Comparison of ENCODE assay signal across 31 mouse cellular contexts in the genomic region with DNA sequence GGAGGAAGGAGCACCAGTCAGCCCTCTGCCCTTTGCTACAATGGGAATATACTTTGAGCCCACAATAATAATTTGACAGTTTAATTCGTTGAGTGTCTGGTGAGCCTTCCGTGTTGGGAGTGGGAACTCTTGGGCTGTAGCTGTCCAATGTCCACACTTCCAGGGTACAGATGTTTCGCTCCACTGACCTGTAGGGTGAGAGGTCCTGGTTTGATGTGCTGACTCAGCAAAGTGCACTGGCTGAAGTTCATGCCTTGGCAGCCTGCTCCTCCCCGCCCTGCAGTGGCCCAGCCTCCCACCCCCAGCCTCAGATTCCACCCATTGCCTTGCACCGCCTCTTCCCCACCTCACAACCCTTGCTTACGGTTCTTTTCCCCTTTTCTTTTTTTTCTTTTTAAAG. TPM values are rescaled to one million over a fixed set of nuclear protein-coding genes. Genes with fewer than 3 reads are reported as not detected.
DNase-seq lines count a peak whose midpoint lies in the region; ATAC-seq and TF ChIP-seq lines count a peak whose summit lies in the region.
"Had no signal": no experiment of that assay in that cellular context is flagged by ENCODE, and none has a peak within 500 bp of the region (broad histone marks: within the 10 kb centered on the region; RNA-seq: fewer than 3 reads in every experiment).

No protein-coding gene starts in this region.

- no peak for DNase-seq in ES-E14 (ENCODE audit: low read depth, low spot score)
- peak; percentile 90 for DNase-seq in kidney, adult 11 months
- DNase-seq in kidney, postnatal 14 days: peak; percentile 86
- no peak for DNase-seq in spleen, adult 18-20 months
- no peak for DNase-seq in cerebellum, postnatal 10 days
- DNase-seq in lung, postnatal 36 days: no peak
- no peak for DNase-seq in cerebellum, postnatal 4 days (ENCODE audit: low spot score in 2 of 2)
- DNase-seq: adrenal gland, adult 2 months; adrenal gland, postnatal 36 days; cerebellum, adult 18-20 months; cerebellum, postnatal 14 days; gastrocnemius, postnatal 36 days; heart, adult 2 months; left cerebral cortex, postnatal 4 days; lung, adult 2 months; lung, postnatal 14 days; right cerebral cortex, postnatal 4 days; thymus, adult 2 months had no signal

- H3K4me1 ChIP-seq in ES-E14 (ENCODE audit: control insufficient read depth in 2 of 2, insufficient read depth in 2 of 2, low read length in 2 of 2, poor library complexity in 1 of 2): peaks cover 2% of the 10 kb centered on the region in 2 experiments; a peak in 1 of 4 replicates
- H3K4me1 ChIP-seq in kidney, embryonic 14.5 days (ENCODE audit: control insufficient read depth, insufficient read depth, low read length): 0 out of 2 replicates have a peak, but pooled peaks cover 6% of the 10 kb centered on the region
- H3K4me1 ChIP-seq: midbrain, embryonic 12.5 days; neural tube, embryonic 13.5 days had no signal

- no peak overlapping the region for H3K4me2 ChIP-seq in kidney, embryonic 14.5 days (replicated peaks; ENCODE audit: low read depth, low read length)
- H3K4me2 ChIP-seq: embryonic facial prominence, embryonic 15.5 days; heart, embryonic 12.5 days; hindbrain, embryonic 14.5 days; midbrain, embryonic 12.5 days; neural tube, embryonic 13.5 days had no signal

- no peaks in the 10 kb centered on the region for H3K27me3 ChIP-seq in kidney, embryonic 14.5 days (ENCODE audit: control insufficient read depth, insufficient read depth, low read length)
- H3K27me3 ChIP-seq: embryonic facial prominence, embryonic 15.5 days; heart, embryonic 12.5 days; midbrain, embryonic 12.5 days; neural tube, embryonic 13.5 days; Patski had no signal

- H3K4me3 ChIP-seq in ES-E14 (ENCODE audit: insufficient read depth in 1 of 2, low read depth in 1 of 2, low read length in 2 of 2, poor library complexity in 1 of 2, severe bottlenecking in 1 of 2): no peak overlapping the region
- no peak overlapping the region for H3K4me3 ChIP-seq in kidney, embryonic 14.5 days (ENCODE audit: low read length)
- H3K4me3 ChIP-seq: embryonic facial prominence, embryonic 10.5 days; embryonic facial prominence, embryonic 15.5 days; heart, adult 2 months; heart, embryonic 12.5 days; midbrain, embryonic 12.5 days; neural tube, embryonic 13.5 days had no signal

- H3K27ac ChIP-seq in ES-E14 (ENCODE audit: insufficient read depth, low read depth, low read length, poor library complexity, severe bottlenecking): no peak overlapping the region
- H3K27ac ChIP-seq in kidney, embryonic 14.5 days (ENCODE audit: low read depth, low read length): no peak overlapping the region
- H3K27ac ChIP-seq: embryonic facial prominence, embryonic 10.5 days; embryonic facial prominence, embryonic 15.5 days; heart, adult 2 months; hindbrain, embryonic 14.5 days; liver, embryonic 14.5 days; midbrain, embryonic 12.5 days; neural tube, embryonic 13.5 days had no signal

- in situ Hi-C loops in ES-E14 (cut with MboI; ENCODE audit: low sequenced_read_pairs in 2 of 2, unreplicated experiment in 2 of 2): no loop called here

- 51% methylated on average over 6 of the region's 6 CpGs for WGBS in kidney, embryonic 14.5 days

- 0 out of 2 replicates have a peak, but pooled peaks have one; percentile 32 for ATAC-seq in kidney, embryonic 14.5 days (ENCODE audit: low FRiP score, low TSS enrichment)
- ATAC-seq: CD4-positive, CD25-positive, alpha-beta regulatory T cell, adult 4 months; forebrain, embryonic 14.5 days; intestine, postnatal 0 days; Patski had no signal

- H3K36me3 ChIP-seq in ES-E14 (ENCODE audit: control insufficient read depth, insufficient read depth, low read length, poor library complexity, severe bottlenecking): no peaks in the 10 kb centered on the region
- no peaks in the 10 kb centered on the region for H3K36me3 ChIP-seq in kidney, embryonic 14.5 days (ENCODE audit: control insufficient read depth, insufficient read depth, low read length)
- H3K36me3 ChIP-seq: embryonic facial prominence, embryonic 10.5 days; embryonic facial prominence, embryonic 15.5 days; heart, embryonic 12.5 days; midbrain, embryonic 12.5 days had no signal

- H3K9me3 ChIP-seq in ES-E14 (ENCODE audit: control insufficient read depth, insufficient read depth, low read depth, low read length): no peaks in the 10 kb centered on the region
- no peaks in the 10 kb centered on the region for H3K9me3 ChIP-seq in kidney, embryonic 14.5 days (ENCODE audit: control insufficient read depth, low read length)
- H3K9me3 ChIP-seq: embryonic facial prominence, embryonic 10.5 days; embryonic facial prominence, embryonic 15.5 days; heart, embryonic 12.5 days; midbrain, embryonic 12.5 days; neural tube, embryonic 13.5 days had no signal

- H3K9ac ChIP-seq in ES-E14 (ENCODE audit: insufficient read depth, low read depth, low read length, poor library complexity, severe bottlenecking): no peak overlapping the region
- no peak overlapping the region for H3K9ac ChIP-seq in kidney, embryonic 14.5 days (ENCODE audit: low read depth, low read length)
- H3K9ac ChIP-seq: embryonic facial prominence, embryonic 15.5 days; heart, embryonic 12.5 days; hindbrain, embryonic 14.5 days; liver, embryonic 14.5 days; midbrain, embryonic 12.5 days; neural tube, embryonic 13.5 days had no signal

TF ChIP-seq in ES-E14, 5 proteins besides CTCF, POLR2A, EP300 and RAD21:
- TF ChIP-seq ZC3H11A (IDR thresholded peaks at IDR 0.05; ENCODE audit: borderline replicate concordance, low read depth, low read length) (no peak), MAFK (IDR thresholded peaks at IDR 0.05; ENCODE audit: insufficient read depth, low read depth, low read length) (peak; percentile 99)

RNA-seq across cellular contexts. Expression of a gene that starts 33.5 kb away (rescaled TPM):
- total RNA-seq in ES-E14 (2012; rRNA removed): 8.8 and 9.7 TPM in 2 replicates
- polyA plus RNA-seq in kidney, embryonic 14.5 days (2014; fragmentation: Nextera tagmentation; extraction: Ambion mirVana): 4.7 and 5.0 TPM in 2 replicates
- total RNA-seq: hematopoietic stem cell, adult 5-6 weeks had no signal

Comparison
In these comparisons a context has a peak if more than half of its experiments do, and no peak if none do; other contexts are left out.
1. DNase-seq: peak in kidney, adult 11 months (single experiment) and kidney, postnatal 14 days (single experiment); none in ES-E14 (single experiment), spleen, adult 18-20 months (0 of 2), cerebellum, postnatal 10 days (0 of 2), lung, postnatal 36 days (single experiment) and cerebellum, postnatal 4 days (0 of 2).